Mouse (Mus musculus): ENCODE measurements around the gene Plaa. TPM values are rescaled to one million over a fixed set of nuclear protein-coding genes. Genes with fewer than 3 reads are reported as not detected.
A peak's percentile ranks its signal among the peaks of the same experiment; 100 is the strongest.
"Not testable (repeated sequence)": the region's sequence is repeated elsewhere in the genome, so short reads cannot be mapped to it uniquely, and the experiment has no call there.

Plaa gene
- total RNA-seq (2014; rRNA removed) (81.4 and 111 TPM in 2 replicates), polyA plus RNA-seq (2015; fragmentation: Nextera tagmentation; extraction: Ambion mirVana) (63.3 and 74.3 TPM in 2 replicates)

DNA sequence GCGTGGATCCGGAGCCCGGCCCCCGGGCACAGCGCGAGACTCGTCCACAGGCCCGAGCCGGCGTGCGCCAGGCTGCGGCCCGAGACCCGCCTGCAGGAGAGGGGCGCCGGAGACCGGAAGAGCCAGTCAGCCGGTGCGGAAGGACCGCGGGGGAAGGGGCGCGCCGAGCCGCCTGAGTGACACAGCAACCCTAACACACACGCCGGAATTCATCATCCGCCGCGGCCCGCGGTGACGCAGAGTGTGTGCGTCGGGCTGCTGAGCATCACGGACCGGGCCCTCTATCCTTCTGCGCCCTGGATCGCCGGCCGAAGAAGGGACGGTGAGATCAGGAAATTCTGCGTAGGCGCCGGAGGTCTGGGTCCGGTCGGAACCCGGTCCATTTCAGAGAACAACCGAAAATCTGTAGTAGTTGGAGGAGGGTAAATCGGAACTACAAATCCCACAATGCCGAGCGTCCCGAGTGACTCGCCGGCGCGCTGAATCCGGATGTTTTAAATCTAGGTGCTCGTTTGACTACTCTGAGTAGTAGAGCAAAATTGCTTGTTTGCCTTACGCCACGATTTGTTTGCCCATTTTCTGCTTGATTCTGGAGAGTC lies at the start of gene Plaa:
TSS of gene Plaa (minus strand) at position 214 of the 599 bp plus-strand sequence.
- peak within 1 kb of the TSS; percentile 94 for H3K4me3 ChIP-seq (ENCODE audit: low read depth, low read length)
- peak within 1 kb of the TSS; percentile 90 for H3K9ac ChIP-seq
- peak within 1 kb of the TSS; percentile 81 for H3K4me2 ChIP-seq (ENCODE audit: low read depth)
- peak; percentile 96 for DNase-seq
- no peaks in the 10 kb centered on the region for H3K9me3 ChIP-seq (ENCODE audit: low read length)
- H3K36me3 ChIP-seq (ENCODE audit: insufficient read depth) = no peaks in the 10 kb centered on the region
- 2% methylated on average over 61 of the region's 61 CpGs for WGBS
- ATAC-seq = peak; percentile 100
- H3K27ac ChIP-seq (ENCODE audit: low read depth, low read length) = peak within 1 kb of the TSS; percentile 95
- peaks cover 8% of the 10 kb centered on the region for H3K4me1 ChIP-seq (ENCODE audit: insufficient read depth)
- TF ChIP-seq CTCF (IDR thresholded peaks at IDR 0.05; ENCODE audit: low read depth) = 0 out of 2 replicates have a peak, but pooled peaks have one; percentile 22
- H3K27me3 ChIP-seq (ENCODE audit: insufficient read depth, low read length) = no peaks in the 10 kb centered on the region

DNA sequence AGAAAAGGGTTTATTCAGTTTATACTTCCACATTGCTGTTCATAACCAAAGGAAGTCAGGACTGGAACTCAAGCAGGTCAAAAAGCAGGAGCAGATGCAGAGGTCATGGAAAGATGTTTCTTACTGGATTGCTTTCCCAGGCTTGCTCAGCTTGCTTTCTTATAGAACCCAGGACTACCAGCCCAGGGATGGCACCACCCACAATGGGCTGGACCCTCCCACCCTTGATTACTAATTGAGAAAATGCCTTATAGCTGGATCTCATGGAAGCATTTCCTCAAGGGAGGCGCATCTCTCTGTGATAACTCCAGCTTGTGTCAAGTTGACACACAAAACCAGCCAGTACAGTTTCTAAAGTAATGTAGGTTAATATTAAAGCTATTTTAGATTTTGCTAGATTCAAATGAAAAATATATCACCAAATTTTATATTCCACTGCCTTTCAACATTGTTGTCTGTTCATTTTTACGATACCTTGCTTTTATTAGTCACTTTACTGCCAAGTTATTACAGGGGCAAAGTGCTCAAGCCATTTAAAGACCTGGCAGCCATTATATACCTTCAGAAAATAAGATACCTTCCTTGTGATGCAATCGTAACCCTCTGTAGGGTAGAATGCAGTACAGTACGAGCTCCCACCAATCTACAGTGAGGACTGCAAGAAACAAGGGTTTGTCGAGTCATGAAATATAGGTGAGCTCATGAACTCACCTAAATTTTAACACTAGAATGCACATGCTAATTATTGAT lies 47.6 kb upstream of the Plaa start:
- H3K27ac ChIP-seq (ENCODE audit: low read depth, low read length); H3K4me1 ChIP-seq (ENCODE audit: insufficient read depth); H3K9ac ChIP-seq; H3K4me3 ChIP-seq (ENCODE audit: low read depth, low read length); ATAC-seq; DNase-seq; H3K9me3 ChIP-seq (ENCODE audit: low read length); H3K4me2 ChIP-seq (ENCODE audit: low read depth); H3K27me3 ChIP-seq (ENCODE audit: insufficient read depth, low read length); H3K36me3 ChIP-seq (ENCODE audit: insufficient read depth): not testable (repeated sequence)
- WGBS = 90% methylated on average over 5 of the region's 5 CpGs

DNA sequence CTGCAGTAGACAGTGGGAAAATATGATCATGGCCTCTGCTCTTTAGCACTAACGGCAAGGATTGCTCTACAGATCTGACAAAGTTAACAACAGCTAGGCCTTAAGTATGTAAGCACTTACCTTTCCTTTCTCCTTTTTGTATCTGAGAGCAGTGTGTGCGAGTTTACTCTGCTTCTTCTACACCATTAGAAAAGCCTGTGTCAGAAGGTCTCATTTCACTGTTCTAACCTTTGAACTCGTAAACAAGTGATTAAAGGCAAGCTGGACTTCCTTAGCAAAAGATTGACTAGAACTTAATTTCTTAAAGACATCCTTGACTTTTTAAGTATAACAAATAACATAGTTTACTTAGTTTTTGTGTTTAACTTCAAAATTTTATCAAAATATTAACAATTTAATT lies 46.9 kb upstream of the Plaa start, which contains the start of gene Lrrc19:
TSS of gene Lrrc19 (minus strand) at position 225 of the 400 bp plus-strand sequence.
- no peak within 1 kb of the TSS for H3K9ac ChIP-seq
- H3K27ac ChIP-seq (ENCODE audit: low read depth, low read length) = no peak within 1 kb of the TSS
- no peak within 1 kb of the TSS for H3K4me2 ChIP-seq (ENCODE audit: low read depth)
- no peaks in the 10 kb centered on the region for H3K36me3 ChIP-seq (ENCODE audit: insufficient read depth)
- no peaks in the 10 kb centered on the region for H3K4me1 ChIP-seq (ENCODE audit: insufficient read depth)
- H3K9me3 ChIP-seq (ENCODE audit: low read length) = no peaks in the 10 kb centered on the region
- H3K4me3 ChIP-seq (ENCODE audit: low read depth, low read length) = no peak within 1 kb of the TSS
- DNase-seq = no peak
- no peak for ATAC-seq
- no peak for TF ChIP-seq CTCF (IDR thresholded peaks at IDR 0.05; ENCODE audit: low read depth)
- WGBS = 89% methylated on average over 3 of the region's 3 CpGs
- H3K27me3 ChIP-seq (ENCODE audit: insufficient read depth, low read length) = no peaks in the 10 kb centered on the region

DNA sequence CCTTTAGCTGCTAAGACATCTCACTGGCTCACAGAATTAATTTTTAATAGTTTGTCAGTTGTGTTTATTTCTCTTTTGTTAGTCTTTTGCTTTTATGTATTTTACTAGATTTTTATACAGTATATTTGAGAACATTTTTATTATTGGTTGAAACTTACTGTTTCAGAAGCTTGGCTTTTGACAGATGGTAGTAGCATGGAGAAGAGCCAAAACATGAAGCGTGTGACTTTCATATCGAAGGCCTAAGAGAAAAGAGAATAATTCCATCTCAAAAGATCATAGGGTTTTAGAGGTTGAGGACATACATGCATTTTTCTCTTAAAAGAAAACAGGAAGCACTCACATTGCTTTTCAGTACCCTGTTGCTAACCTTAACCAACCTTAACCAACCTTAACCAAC lies 40.1 kb upstream of the Plaa start:
- DNase-seq = peak; percentile 8

DNA sequence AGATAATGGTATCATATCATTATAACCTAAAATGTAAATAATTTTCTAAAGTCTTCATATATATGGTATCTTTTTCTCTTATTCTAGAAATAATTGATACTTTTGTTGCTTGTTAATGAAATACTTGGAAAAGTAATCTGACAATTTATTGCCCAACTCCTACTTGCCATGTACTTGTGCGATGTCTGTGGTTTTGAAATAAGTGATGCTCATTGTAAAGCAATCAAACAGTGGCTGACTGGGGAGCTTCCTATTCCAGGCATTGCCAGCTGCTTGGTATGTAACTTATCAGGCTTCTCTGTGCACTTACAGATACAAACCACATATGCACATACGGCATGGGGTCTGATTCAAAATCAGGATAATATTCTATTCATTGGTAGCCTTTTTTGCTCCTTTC lies 17.0 kb upstream of the Plaa start:
- ATAC-seq (no peak), DNase-seq (no peak)
- no peak overlapping the region for H3K4me2 ChIP-seq (ENCODE audit: low read depth)
- peaks cover 6% of the 10 kb centered on the region for H3K36me3 ChIP-seq (ENCODE audit: insufficient read depth)
- no peaks in the 10 kb centered on the region for H3K9me3 ChIP-seq (ENCODE audit: low read length)
- WGBS = 93% methylated on average over 2 of the region's 2 CpGs
- H3K4me3 ChIP-seq (ENCODE audit: low read depth, low read length) = no peak overlapping the region
- no peak for TF ChIP-seq CTCF (IDR thresholded peaks at IDR 0.05; ENCODE audit: low read depth)
- no peaks in the 10 kb centered on the region for H3K27me3 ChIP-seq (ENCODE audit: insufficient read depth, low read length)
- no peaks in the 10 kb centered on the region for H3K4me1 ChIP-seq (ENCODE audit: insufficient read depth)
- H3K9ac ChIP-seq = no peak overlapping the region
- H3K27ac ChIP-seq (ENCODE audit: low read depth, low read length) = no peak overlapping the region

More for the DNA sequence above, 40.1 kb upstream of the Plaa start:
- H3K27ac ChIP-seq (ENCODE audit: low read depth, low read length) = no peak overlapping the region
- no peak for ATAC-seq
- H3K4me3 ChIP-seq (ENCODE audit: low read depth, low read length) = no peak overlapping the region
- H3K4me2 ChIP-seq (ENCODE audit: low read depth) = no peak overlapping the region
- no peaks in the 10 kb centered on the region for H3K27me3 ChIP-seq (ENCODE audit: insufficient read depth, low read length)
- no peaks in the 10 kb centered on the region for H3K9me3 ChIP-seq (ENCODE audit: low read length)
- 73% methylated on average over 2 of the region's 2 CpGs for WGBS
- H3K4me1 ChIP-seq (ENCODE audit: insufficient read depth) = no peaks in the 10 kb centered on the region
- H3K9ac ChIP-seq = no peak overlapping the region
- no peaks in the 10 kb centered on the region for H3K36me3 ChIP-seq (ENCODE audit: insufficient read depth)
- no peak for TF ChIP-seq CTCF (IDR thresholded peaks at IDR 0.05; ENCODE audit: low read depth)

DNA sequence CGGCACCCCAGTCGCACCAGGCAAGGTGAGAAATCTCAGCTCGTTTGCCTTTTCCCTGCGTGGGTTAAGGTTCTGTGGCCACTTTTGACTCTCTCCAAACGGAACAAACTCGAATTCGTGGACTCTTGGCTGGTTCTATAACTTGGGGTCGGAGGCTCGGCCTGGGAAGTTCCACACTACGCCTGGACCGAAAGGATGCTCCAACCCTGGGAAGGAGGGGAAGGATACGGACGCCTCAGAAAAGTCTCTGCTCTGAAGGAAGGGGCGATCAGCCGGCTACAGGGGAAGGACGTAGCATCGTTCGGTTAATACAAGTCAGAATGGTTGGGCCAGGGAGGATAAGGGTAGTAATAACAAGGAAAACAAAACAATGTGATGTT lies 11.6 kb upstream of the Plaa start:
- Histone ChIP-seq H3K9me3 (ENCODE audit: low read length) (no peaks in the 10 kb centered on the region), H3K9ac (peak overlapping the region; percentile 67), H3K27me3 (ENCODE audit: insufficient read depth, low read length) (no peaks in the 10 kb centered on the region), H3K27ac (ENCODE audit: low read depth, low read length) (peak overlapping the region; percentile 67), H3K4me2 (ENCODE audit: low read depth) (peak overlapping the region; percentile 81), H3K4me3 (ENCODE audit: low read depth, low read length) (peak overlapping the region; percentile 77), H3K4me1 (ENCODE audit: insufficient read depth) (no peaks in the 10 kb centered on the region), H3K36me3 (ENCODE audit: insufficient read depth) (no peaks in the 10 kb centered on the region)
- under 1% methylated on average over 18 of the region's 18 CpGs for WGBS
- ATAC-seq (peak; percentile 65), DNase-seq (no peak)
- no peak for TF ChIP-seq CTCF (IDR thresholded peaks at IDR 0.05; ENCODE audit: low read depth)

DNA sequence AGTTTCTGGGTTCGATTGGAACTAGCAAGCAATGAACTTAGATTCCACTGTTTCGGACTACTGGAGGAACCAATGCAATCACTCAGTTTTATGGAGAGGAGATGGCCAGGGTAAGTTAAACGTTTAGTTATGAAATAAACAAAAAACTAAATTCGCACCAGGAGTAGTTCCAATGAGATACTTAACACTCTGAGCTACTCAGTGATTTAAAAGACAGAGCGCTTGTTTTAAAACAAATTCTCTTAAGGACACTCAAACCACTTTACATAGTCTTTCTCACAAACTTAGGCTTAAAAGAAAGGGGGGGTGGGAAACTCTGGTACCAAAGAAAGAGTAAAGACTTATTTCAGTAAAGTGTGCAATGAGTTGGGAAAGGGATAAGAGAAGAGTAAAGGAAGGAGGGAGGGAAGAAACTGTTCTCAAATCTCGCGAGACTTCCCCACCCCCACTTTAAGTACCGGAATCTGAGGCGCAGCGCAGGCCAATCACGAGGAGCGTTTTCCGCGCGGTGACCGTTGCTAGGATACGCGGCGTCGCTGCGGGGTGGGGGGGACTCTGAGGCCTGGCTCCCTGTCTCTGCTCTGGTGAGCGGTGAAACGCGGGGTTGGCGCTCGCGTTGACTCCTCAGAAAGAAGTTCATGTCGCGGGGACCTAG lies 11.1 kb upstream of the Plaa start, which contains the start of gene Ift74:
TSS of gene Ift74 (plus strand) at position 520 of the 655 bp plus-strand sequence.
- no peak for TF ChIP-seq CTCF (IDR thresholded peaks at IDR 0.05; ENCODE audit: low read depth)
- Histone ChIP-seq H3K4me1 (ENCODE audit: insufficient read depth) (no peaks in the 10 kb centered on the region), H3K9me3 (ENCODE audit: low read length) (no peaks in the 10 kb centered on the region), H3K27me3 (ENCODE audit: insufficient read depth, low read length) (no peaks in the 10 kb centered on the region), H3K36me3 (ENCODE audit: insufficient read depth) (no peaks in the 10 kb centered on the region), H3K27ac (ENCODE audit: low read depth, low read length) (peak within 1 kb of the TSS; percentile 67), H3K9ac (peak within 1 kb of the TSS; percentile 67), H3K4me2 (ENCODE audit: low read depth) (peak within 1 kb of the TSS; percentile 81), H3K4me3 (ENCODE audit: low read depth, low read length) (peak within 1 kb of the TSS; percentile 77)
- 3% methylated on average over 29 of the region's 29 CpGs for WGBS
- peak; percentile 97 for DNase-seq
- ATAC-seq = peak; percentile 100

Measured in forebrain, postnatal 0 days (tissue).